Mouse (Mus musculus) cerebellum, adult 18-20 months (tissue): ENCODE measurements around the gene Ing4.
"Not testable (repeated sequence)": the region's sequence is repeated elsewhere in the genome, so short reads cannot be mapped to it uniquely, and the experiment has no call there.

Source experiments
- DNase-seq, 2 experiments: peaks; one replicate each; pipeline ENCODE4 v3.0.0; 2021

Gene Ing4

DNA sequence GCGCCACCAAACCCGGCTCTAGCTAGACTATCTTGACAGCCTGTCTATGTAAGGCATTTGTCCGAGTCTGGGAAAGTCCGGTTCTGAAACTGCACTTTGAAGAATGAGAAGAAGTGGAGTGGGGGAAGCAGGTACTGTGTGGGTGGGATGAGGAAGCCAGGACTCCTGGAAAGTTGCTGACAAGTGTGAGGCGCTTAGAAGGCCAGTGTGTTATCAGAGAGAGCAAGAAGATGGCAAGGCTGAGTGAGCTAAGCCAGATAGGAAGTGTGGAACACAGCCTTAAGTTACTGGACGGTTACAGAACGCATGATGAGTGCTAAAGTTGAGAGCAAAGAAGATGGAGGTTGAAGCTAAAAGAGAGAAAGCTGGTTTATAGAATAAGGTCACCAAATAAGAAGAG, 2.5 kb downstream of the Ing4 start:
- no peak for DNase-seq

DNA sequence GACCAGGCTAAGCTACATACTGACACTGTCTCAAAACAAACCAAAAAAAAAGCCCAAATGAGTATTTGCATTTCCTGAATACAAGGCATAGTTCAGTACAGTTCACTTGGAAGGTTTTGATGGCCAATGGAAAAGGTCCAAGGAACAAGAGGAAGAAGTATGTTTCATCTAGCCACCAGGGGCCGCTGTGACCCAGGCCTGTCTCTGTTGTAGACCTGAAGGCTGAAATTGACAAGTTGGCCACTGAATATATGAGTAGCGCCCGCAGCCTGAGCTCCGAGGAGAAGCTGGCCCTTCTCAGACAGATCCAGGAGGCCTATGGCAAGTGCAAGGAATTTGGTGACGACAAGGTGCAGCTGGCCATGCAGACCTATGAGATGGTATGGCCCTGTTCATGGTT, 7.1 kb downstream of the Ing4 start:
- peak; percentile 83 to 91 for DNase-seq

DNA sequence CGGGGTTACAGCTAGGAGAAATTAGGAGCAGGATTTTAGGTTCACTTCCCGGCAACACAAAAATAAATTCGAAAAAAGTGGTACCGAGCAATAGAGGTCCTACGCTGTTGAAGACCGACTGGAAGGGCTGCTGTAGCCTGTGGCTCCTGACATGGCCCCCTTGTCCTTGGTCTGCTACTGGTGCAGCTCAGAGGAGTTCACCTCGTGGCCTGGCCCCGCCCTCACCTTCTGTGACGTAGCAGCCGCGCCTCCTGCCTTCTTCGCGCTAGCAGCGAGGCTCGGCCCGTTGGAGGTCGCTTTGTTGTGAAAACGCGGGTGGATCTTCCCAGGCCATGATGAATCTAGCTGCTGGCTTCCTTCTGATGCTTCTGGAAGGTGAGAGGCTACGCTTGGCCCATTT, 10.1 kb downstream of the Ing4 start, which contains the start of gene Acrbp:
Gene Acrbp (plus strand): TSS at position 12 of the 400 bp plus-strand sequence.
- DNase-seq, result no peak

DNA sequence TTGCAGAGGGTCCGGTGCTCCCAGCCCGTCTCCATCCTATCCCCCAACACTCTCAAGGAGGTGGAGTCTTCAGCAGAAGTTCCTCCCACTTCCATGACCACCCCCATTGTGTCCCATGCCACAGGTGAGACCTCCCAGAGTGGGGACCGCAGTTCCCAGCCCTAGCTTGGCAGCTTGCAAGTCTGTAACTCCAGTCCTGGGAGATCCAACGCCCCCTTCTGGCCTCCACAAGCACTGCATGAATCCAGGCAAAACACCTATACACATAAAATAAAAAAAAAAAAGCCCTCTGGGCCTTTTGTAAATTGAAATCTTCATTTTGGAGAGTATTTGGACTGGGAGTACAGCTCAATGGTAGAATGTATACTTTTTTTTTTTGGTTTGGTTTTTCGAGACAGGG, 11.7 kb downstream of the Ing4 start:
- DNase-seq, result no peak

GRCm38 (mm10) chr6:125061493-125061892, 21.9 kb downstream of the Ing4 start:
- DNase-seq, result no peak

GRCm38 (mm10) chr6:125062511-125062910, 23.0 kb downstream of the Ing4 start:
- no peak for DNase-seq

DNA sequence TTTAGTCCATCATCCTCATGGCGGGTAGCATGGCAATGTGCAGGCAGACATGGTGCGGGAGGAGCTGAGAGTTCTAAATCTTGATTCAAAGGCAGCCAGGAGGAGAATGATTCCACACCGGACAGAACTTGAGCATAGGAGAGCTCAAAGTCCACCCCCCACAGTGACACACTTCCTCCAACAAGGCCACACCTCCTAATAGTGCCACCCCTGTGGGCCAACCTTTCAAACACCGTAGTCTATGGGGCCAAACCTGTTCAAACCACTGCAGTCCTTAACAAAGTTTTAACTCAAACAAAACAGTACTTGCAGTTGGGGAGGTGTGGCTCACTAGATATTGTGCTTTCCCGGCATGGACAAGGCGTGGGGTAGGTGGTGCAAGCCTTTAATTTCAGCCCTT, 24.3 kb downstream of the Ing4 start:
- DNase-seq, result no peak

DNA sequence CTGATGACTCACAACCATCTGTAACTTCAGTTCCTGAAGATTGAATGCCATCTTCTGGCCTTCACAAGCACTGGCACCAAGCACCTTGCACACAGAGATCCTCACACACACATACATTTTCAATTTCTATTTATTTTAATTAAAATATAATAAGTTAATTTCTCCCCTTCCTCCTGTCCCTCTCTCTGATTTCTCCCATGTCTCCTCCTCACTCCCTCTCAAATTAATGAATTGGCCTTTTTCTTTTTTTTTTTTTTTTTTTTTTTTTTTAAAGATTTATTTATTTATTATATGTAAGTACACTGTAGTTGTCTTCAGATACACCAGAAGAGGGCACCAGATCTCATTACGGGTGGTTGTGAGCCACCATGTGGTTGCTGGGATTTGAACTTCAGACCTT, 25.7 kb downstream of the Ing4 start:
- DNase-seq, result not testable (repeated sequence)

DNA sequence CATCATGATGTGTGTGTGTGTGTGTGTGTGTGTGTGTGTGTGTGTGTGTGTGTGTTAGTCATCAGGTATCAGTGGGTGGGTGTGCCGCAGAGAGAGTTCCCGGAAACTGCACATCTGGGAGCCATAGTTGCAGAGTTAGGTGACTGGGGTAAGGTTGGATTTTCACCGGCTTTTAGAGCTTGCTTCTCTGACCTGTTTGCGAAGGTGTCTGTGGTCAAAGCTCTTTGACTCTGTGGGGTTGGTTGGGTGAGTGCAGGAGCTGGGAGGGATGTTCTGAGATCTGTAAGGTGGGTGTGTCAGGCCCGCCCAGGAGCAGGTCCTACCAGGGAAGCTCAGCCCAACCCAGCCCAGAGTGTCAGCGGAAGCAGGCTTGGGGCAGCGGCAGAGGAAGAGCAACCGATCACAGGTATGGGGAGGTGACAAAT, 28.0 kb downstream of the Ing4 start, which contains the start of gene Lpar5:
Gene Lpar5 (plus strand): TSS at position 350 of the 425 bp plus-strand sequence.
- no peak for DNase-seq

GRCm38 (mm10) chr6:125071170-125071895, 31.8 kb downstream of the Ing4 start:
- DNase-seq, result no peak

DNA sequence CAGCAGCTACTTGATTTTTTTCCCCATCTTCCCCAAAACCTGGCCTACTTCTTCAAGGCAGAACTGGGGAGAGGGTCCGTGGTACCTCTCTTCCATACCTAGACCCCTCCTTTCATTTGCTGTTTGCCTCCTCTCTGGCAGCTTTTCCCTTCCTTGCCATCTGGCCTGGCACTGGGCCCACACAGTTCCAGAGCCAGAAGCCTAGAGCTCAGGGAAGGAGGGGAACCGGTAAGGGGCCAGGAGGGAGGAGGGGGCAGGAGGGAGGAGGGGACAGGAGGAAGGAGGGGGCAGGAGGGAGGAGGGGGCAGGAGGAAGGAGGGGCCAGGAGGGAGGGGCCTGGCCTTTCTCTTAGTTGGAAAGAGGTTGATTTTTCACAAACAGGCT, 32.3 kb downstream of the Ing4 start:
- DNase-seq, result peak; percentile 88 to 90

GRCm38 (mm10) chr6:125073825-125074224, 34.3 kb downstream of the Ing4 start:
- DNase-seq, result no peak

GRCm38 (mm10) chr6:125081394-125081793, 41.8 kb downstream of the Ing4 start:
- DNase-seq, result no peak

DNA sequence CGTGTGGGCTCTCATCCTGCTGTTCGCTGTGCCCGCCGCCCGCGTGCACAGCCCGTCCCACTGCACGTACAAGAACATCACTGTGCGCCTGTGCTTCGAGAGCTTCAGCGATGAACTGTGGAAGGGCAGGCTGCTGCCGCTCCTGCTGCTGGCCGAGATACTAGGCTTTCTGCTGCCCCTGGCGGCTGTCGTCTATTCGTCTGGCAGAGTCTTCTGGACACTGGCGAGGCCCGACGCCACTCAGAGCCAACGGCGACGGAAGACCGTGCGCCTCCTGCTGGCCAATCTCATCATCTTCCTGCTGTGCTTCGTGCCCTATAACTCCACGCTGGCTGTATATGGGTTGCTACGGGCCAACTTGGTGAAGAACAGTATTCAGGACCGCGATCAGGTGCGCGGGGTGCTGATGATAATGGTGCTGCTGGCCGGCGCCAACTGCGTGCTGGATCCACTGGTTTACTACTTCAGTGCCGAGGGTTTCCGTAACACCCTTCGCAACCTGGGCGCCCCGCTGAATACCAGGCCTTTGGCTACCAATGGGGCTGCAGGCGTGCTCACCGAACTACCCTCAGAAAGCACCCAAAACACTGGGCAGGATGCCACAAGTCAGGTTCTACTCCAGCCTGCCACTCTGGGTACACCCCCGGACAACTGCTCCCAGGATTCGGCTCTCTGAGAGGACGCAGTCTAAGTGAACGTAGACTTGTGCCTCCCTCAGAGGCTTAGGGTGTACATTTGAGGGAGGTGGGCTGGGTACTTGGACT, 42.4 kb downstream of the Ing4 start:
- peak; percentile 83 to 85 for DNase-seq

DNA sequence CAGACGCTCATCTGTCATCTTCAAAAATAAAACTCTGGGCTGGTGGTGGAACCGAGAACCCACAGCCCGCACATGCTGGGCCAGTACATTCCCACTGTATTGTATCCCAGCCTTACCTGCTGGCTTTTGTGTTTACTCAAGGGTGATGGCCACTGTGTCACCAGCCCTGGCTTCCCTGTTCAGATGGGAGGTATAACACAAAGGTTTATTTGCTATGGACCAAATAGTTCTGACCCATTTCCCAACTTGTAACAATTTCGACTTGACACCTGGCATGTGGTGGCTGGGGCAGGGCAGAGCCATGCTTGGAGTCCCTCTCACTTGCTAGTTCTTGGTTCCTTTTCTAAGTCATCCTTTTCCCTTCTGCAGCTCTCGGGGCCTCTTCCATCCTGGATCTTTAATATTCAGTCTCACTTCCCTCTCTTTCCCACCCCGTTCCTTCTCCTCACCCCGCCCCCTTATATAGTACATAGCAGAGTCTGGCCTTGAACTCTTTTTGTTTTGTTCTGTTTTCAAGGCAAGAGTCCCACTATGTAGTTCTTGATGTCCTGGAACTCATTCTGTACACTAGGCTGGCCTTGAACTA, 43.3 kb downstream of the Ing4 start:
- DNase-seq, result no peak

DNA sequence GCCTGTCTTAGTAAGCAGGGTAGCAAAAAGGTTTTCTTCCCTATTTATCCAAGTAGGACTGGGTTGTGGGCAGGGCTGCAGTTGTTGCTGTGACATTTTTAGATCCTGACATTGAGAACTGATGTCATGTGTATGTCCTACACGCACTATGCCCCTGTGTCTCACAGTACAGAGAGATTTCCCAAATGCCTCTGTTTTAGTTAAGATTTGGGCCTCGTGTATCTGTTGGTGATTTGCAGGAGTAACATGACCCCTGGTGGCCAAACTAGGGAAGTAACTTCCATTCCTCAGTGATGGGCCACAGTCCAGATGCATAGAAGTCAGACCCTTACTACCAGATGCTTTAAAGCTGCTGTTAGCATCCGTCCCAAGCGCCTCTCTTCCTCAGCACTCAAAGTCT, 44.9 kb downstream of the Ing4 start:
- peak; percentile 66 to 72 for DNase-seq

DNA sequence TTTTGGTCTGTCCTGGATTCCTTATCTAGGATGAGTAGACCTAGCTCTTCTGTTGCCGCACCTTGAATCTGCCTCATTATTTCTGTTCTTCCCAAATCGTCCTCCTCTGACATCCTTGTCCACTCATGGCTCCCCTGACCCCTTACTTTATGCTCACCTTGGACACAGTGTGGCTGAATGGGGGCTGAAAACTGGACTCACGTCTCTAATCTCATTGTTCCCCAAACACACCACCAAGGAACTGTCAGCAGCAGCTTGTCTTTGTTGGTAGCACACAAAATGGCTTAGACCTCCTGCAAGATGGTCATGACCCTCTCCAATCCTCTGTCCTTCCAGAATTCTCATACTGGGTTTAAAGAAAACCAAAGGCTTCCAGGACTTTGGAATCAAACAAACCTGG, 48.4 kb downstream of the Ing4 start:
- DNase-seq, result no peak

- peak; percentile 71 to 77 for DNase-seq
These were observed 49.2 kb downstream of the Ing4 start for GRCm38 (mm10) chr6:125088561-125089321.

DNA sequence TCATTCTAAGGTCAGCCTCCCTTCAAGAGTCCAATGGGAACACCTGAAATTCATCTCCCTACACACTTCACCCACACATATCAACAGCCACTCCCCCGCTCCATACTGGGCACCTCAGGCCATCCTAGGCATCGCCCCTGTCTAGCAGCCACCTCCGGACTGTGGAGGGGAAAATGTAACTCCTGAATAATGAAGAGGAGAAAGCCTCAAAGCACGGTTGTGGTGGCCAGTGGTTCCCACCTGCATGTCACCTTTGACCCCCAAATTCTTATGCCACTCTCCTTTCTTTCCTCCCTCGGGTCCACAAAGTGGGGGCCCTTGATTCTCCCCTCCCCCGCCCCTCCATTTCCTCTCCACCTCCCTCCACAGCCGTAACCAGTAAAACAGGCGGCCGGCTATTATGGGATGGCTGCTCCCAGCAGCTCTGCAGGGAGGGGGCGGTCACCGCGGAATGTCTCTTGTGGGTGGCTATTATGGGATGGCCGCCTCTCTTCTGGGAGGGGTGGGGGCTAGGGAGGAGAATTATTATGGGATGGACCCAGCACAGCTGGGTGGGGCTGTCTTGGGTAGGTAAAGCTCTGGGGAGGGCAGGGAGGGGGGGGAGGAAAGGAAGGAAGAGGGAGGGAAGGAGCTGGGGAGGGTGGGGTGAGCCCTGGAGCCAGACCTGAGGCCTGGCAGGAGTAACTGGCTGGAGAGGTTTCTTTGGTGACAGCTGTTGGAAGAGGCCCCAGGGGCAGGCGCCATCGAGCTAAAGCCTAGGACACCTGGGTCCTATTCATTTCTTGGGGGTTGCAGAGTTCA, 50.2 kb downstream of the Ing4 start:
- peak; percentile 69 to 78 for DNase-seq

DNA sequence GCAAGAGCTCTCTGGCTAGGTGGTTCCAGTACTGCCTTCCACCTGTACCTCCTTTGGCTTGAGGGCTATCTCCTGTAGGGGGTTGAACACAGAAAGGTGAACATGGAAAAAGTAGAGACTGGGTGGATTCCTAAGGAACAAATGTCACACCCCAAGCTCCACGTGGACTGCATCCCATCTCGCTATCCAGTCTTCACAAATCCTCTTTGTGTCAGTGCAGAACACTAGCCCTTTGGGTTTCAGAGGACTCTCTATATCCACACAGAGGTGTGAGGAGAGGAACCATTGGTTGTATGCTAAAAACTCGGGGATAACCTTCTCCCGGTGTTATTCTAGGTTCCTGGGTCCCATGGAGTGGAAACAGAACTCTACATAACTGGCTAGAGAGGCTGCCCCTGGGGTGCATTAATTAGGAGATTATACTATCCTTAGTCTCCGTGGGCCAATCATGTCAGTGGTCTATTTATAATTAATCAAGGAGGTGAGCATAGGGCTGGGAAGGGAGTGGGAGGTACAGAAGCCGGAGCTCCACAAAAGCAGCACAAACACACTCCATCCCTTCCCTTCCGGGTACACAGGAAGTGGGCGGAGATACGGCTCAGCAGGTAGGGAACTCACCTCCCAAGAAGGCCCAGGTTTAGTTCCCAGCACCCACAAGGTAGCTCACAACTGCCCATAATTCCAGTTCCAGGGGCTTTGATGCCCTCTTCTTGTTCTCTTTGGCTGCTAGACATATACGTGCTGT, 51.0 kb downstream of the Ing4 start:
- no peak for DNase-seq

- DNase-seq, result no peak
These were observed 52.8 kb downstream of the Ing4 start for GRCm38 (mm10) chr6:125092372-125092771.
